Mouse (Mus musculus) MEL (cell line): ENCODE data around the gene Parva.

Experiments
- CHD2 ChIP-seq: IDR thresholded peaks from 2 replicates; pipeline ENCODE4 v1.6.1; 2011; ENCODE audit warnings: low read length, improper control_type of control experiment
- CTCF ChIP-seq, 3 experiments: IDR thresholded peaks in 2 of 3; conservative IDR thresholded peaks in 1 of 3; 2 replicates each; pipeline ENCODE4 v1.5.1; 2011 to 2012; ENCODE audit warnings: low read length in 3 of 3, low read depth in 2 of 3, mild to moderate bottlenecking in 2 of 3, improper control_type of control experiment in 1 of 3, inconsistent platforms in 1 of 3, mixed read lengths in 1 of 3, moderate library complexity in 1 of 3; ENCODE audit not compliant: control insufficient read depth in 1 of 3, insufficient read depth in 1 of 3, poor library complexity in 1 of 3, severe bottlenecking in 1 of 3
- EP300 ChIP-seq, 2 experiments: IDR thresholded peaks; 2 replicates each; pipeline ENCODE4 v1.6.1; 2011; ENCODE audit warnings: improper control_type of control experiment in 2 of 2, low read length in 2 of 2, low read depth in 1 of 2, mild to moderate bottlenecking in 1 of 2
- GABPA ChIP-seq: IDR thresholded peaks from 2 replicates; pipeline ENCODE4 v1.6.1; 2012; ENCODE audit warnings: low read depth, mild to moderate bottlenecking, inconsistent platforms, low read length, improper control_type of control experiment, moderate library complexity

DNA sequence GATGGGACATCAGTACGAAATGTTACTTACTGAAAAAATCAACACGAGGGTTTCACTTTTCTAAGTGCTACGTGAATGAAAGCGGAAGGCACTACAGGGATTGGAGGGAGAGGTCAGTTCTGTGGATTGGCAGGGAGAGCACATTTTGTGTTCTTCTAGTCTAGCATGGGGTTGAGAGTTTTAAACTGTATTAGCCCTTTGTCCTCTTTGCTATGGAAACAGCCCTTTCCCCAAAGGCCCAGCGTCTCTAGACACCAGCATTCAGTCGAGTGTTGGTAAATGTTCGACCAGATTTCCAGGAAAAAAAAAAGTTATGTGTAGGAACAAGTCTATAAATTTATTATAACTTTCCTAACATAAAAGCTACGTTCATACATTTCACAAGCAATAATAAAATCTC lies 68.6 kb downstream of the Parva start:
- TF ChIP-seq GABPA (no peak), CTCF (IDR thresholded peaks at IDR 0.05 in 2 of 3, conservative IDR thresholded peaks at IDR 0.05 in 1 of 3; ENCODE audit: control insufficient read depth in 1 of 3, insufficient read depth in 1 of 3, low read depth in 2 of 3, low read length in 3 of 3, poor library complexity in 1 of 3, severe bottlenecking in 1 of 3) (no peak), CHD2 (no peak), EP300 (IDR thresholded peaks at IDR 0.05; ENCODE audit: low read depth in 1 of 2, low read length in 2 of 2) (no peak)
